Mouse (Mus musculus): Measurements from ENCODE around the gene Rsrc1.

GRCm38 (mm10) chr3:67311436-67311835, 330.2 kb downstream of the Rsrc1 start:
- TF ChIP-seq CTCF (IDR thresholded peaks at IDR 0.05; ENCODE audit: low read depth, low read length): no peak
- TF ChIP-seq POLR2A (IDR thresholded peaks at IDR 0.05; ENCODE audit: borderline replicate concordance, low read depth, low read length): no peak

Data from bone marrow macrophage, adult 2 months (primary cell).